Mouse (Mus musculus) brain, embryonic 14.5 days (tissue): ENCODE data around the gene Jhy.

Experiments
- CTCF ChIP-seq: fragments of 200-500 bp; IDR thresholded peaks from 2 replicates; pipeline ENCODE4 v1.5.1; 2012; ENCODE audit warnings: inconsistent platforms, mild to moderate bottlenecking, moderate library complexity, borderline replicate concordance; ENCODE audit not compliant: insufficient read depth, insufficient read length; ENCODE audit errors: extremely low read depth
- POLR2A ChIP-seq: fragments of 200-500 bp; IDR thresholded peaks from 2 replicates; pipeline ENCODE4 v1.6.1; 2012; ENCODE audit warnings: mild to moderate bottlenecking, inconsistent platforms, borderline replicate concordance; ENCODE audit not compliant: poor library complexity, insufficient read depth, insufficient read length, severe bottlenecking; ENCODE audit errors: extremely low read depth

GRCm38 (mm10) chr9:40892456-40892855 is 71.5 kb downstream of the Jhy start:
- TF ChIP-seq CTCF (no peak), POLR2A (no peak)
